In the genomic region with DNA sequence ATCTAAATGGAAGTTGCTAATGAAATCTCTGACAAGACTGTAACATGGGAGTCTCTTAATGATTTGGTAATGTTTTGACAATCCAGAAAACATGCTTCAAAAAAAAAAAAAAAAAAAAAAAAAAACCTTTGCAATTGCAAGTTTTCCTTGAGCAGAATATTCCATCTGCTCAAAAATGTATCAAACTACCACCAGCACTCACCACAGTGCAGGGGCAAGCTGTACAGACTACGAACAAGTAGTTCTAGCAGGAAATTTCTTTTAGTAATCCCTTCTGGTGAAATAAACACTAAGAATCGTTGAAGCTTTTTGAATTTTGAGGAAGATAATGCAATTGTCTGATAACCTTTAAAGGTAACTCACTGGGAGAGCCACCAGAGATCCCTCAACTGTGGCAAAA, we compare ENCODE assay signal across 27 mouse cellular contexts.
"Had no signal": no experiment of that assay in that cellular context is flagged by ENCODE, and none has a peak within 500 bp of the region (broad histone marks: within the 10 kb centered on the region; RNA-seq: fewer than 3 reads in every experiment).

No protein-coding gene starts in this region.

- H3K27me3 ChIP-seq: heart, embryonic 12.5 days; hindbrain, embryonic 12.5 days; intestine, embryonic 15.5 days; limb, embryonic 12.5 days; liver, embryonic 13.5 days; liver, embryonic 15.5 days had no signal

- H3K9ac ChIP-seq: heart, embryonic 12.5 days; hindbrain, embryonic 12.5 days; hindbrain, embryonic 14.5 days; intestine, embryonic 15.5 days; limb, embryonic 12.5 days; liver, embryonic 13.5 days; liver, embryonic 15.5 days had no signal

- H3K36me3 ChIP-seq: heart, embryonic 12.5 days; hindbrain, embryonic 10.5 days; hindbrain, embryonic 12.5 days; intestine, embryonic 15.5 days; limb, embryonic 10.5 days; limb, embryonic 12.5 days; liver, embryonic 13.5 days; liver, embryonic 15.5 days had no signal

- ATAC-seq: hindbrain, embryonic 16.5 days; inflammation-experienced regulatory T-cells, adult 6 months; intestine, embryonic 15.5 days; intestine, postnatal 0 days had no signal

- H3K4me2 ChIP-seq: heart, embryonic 12.5 days; hindbrain, embryonic 12.5 days; hindbrain, embryonic 14.5 days; intestine, embryonic 15.5 days; limb, embryonic 12.5 days; liver, embryonic 11.5 days; liver, embryonic 13.5 days; liver, embryonic 15.5 days had no signal

- H3K9me3 ChIP-seq: heart, embryonic 12.5 days; hindbrain, embryonic 10.5 days; hindbrain, embryonic 12.5 days; intestine, embryonic 15.5 days; limb, embryonic 10.5 days; limb, embryonic 12.5 days; liver, embryonic 13.5 days; liver, embryonic 15.5 days had no signal

- H3K4me3 ChIP-seq: heart, adult 2 months; heart, embryonic 12.5 days; hindbrain, embryonic 10.5 days; hindbrain, embryonic 12.5 days; intestine, embryonic 15.5 days; layer of hippocampus, adult 2 months; left cerebral cortex, adult 2 months; limb, embryonic 10.5 days; limb, embryonic 12.5 days; liver, embryonic 13.5 days; liver, embryonic 15.5 days had no signal

- DNase-seq: gastrocnemius, postnatal 14 days; gastrocnemius, postnatal 36 days; heart, adult 11 months; heart, adult 2 months; heart, postnatal 10 days; heart, postnatal 4 days; kidney, adult 18-20 months; kidney, adult 8-10 months; kidney, postnatal 10 days; kidney, postnatal 25 days; kidney, postnatal 4 days; liver; liver, embryonic 13.5 days had no signal

- H3K27ac ChIP-seq: heart, adult 2 months; hindbrain, embryonic 10.5 days; hindbrain, embryonic 12.5 days; hindbrain, embryonic 14.5 days; intestine, embryonic 15.5 days; layer of hippocampus, adult 2 months; left cerebral cortex, adult 2 months; limb, embryonic 10.5 days; limb, embryonic 12.5 days; liver, embryonic 13.5 days; liver, embryonic 15.5 days had no signal

- H3K4me1 ChIP-seq: heart, embryonic 12.5 days; hindbrain, embryonic 10.5 days; hindbrain, embryonic 12.5 days; intestine, embryonic 15.5 days; limb, embryonic 10.5 days; limb, embryonic 12.5 days; liver, embryonic 13.5 days; liver, embryonic 15.5 days had no signal
